7 mouse cellular contexts compared by ENCODE assay signal in genomic region chr17:47143898-47144297, GRCm38 (mm10).
A peak's percentile ranks its signal among the peaks of the same experiment; 100 is the strongest.
DNase-seq lines count a peak whose midpoint lies in the region; ATAC-seq and TF ChIP-seq lines count a peak whose summit lies in the region.

No protein-coding gene starts in this region.

- no peaks in the 10 kb centered on the region for H3K36me3 ChIP-seq in kidney, postnatal 0 days (ENCODE audit: insufficient read depth, low read length)
- peaks cover 16% of the 10 kb centered on the region for H3K36me3 ChIP-seq in embryonic facial prominence, embryonic 13.5 days
- H3K36me3 ChIP-seq in hindbrain, embryonic 14.5 days (replicated peaks; ENCODE audit: control insufficient read depth, insufficient read depth) = no peaks in the 10 kb centered on the region
- H3K36me3 ChIP-seq in neural tube, embryonic 12.5 days = no peaks in the 10 kb centered on the region

- no peak for DNase-seq in kidney, postnatal 0 days (ENCODE audit: low spot score)
- DNase-seq in kidney, adult 8-10 months = no peak
- DNase-seq in hindbrain, embryonic 14.5 days (ENCODE audit: low spot score) = no peak
- no peak for DNase-seq in layer of hippocampus, adult 9-10 months (ENCODE audit: low spot score)
- DNase-seq in retina, embryonic 14.5 days (ENCODE audit: low spot score) = no peak

- peak overlapping the region; percentile 82 for H3K4me2 ChIP-seq in kidney, postnatal 0 days (ENCODE audit: low read length)
- peak overlapping the region; percentile 93 for H3K4me2 ChIP-seq in embryonic facial prominence, embryonic 13.5 days
- H3K4me2 ChIP-seq in hindbrain, embryonic 14.5 days (replicated peaks) = peak overlapping the region; percentile 96
- H3K4me2 ChIP-seq in neural tube, embryonic 12.5 days (replicated peaks) = peak overlapping the region; percentile 84

- no peaks in the 10 kb centered on the region for H3K27me3 ChIP-seq in kidney, postnatal 0 days (ENCODE audit: insufficient read depth, low read length)
- no peaks in the 10 kb centered on the region for H3K27me3 ChIP-seq in embryonic facial prominence, embryonic 13.5 days
- H3K27me3 ChIP-seq in hindbrain, embryonic 14.5 days (ENCODE audit: control insufficient read depth, insufficient read depth, low read length) = no peaks in the 10 kb centered on the region
- H3K27me3 ChIP-seq in neural tube, embryonic 12.5 days (replicated peaks) = no peaks in the 10 kb centered on the region

- ATAC-seq in kidney, postnatal 0 days (replicated peaks; ENCODE audit: low FRiP score, low read depth) = no peak
- no peak for ATAC-seq in embryonic facial prominence, embryonic 13.5 days (ENCODE audit: insufficient number of reproducible peaks, insufficient read depth, low FRiP score, low TSS enrichment, low read depth)
- no peak for ATAC-seq in hindbrain, embryonic 14.5 days (ENCODE audit: low FRiP score)
- ATAC-seq in neural tube, embryonic 12.5 days (ENCODE audit: low FRiP score, low read depth) = no peak

- no peak overlapping the region for H3K4me3 ChIP-seq in kidney, postnatal 0 days (replicated peaks; ENCODE audit: low read depth, low read length)
- H3K4me3 ChIP-seq in embryonic facial prominence, embryonic 13.5 days = peak overlapping the region; percentile 6; the same call in 1 of the 2 replicates
- H3K4me3 ChIP-seq in hindbrain, embryonic 14.5 days (replicated peaks; ENCODE audit: low read length) = peak overlapping the region; percentile 71
- 0 out of 2 replicates have a peak overlapping the region, but pooled peaks have one; percentile 5 for H3K4me3 ChIP-seq in neural tube, embryonic 12.5 days

- H3K27ac ChIP-seq in kidney, postnatal 0 days = no peak overlapping the region
- no peak overlapping the region for H3K27ac ChIP-seq in embryonic facial prominence, embryonic 13.5 days
- peak overlapping the region; percentile 47; the same call in 1 of the 2 replicates for H3K27ac ChIP-seq in hindbrain, embryonic 14.5 days
- no peak overlapping the region for H3K27ac ChIP-seq in neural tube, embryonic 12.5 days

- no peak for TF ChIP-seq CTCF in kidney, postnatal 0 days (IDR thresholded peaks at IDR 0.05; ENCODE audit: low read depth)

- WGBS in kidney, postnatal 0 days = 44% methylated on average over 7 of the region's 7 CpGs
- 67% methylated on average over 7 of the region's 7 CpGs for WGBS in embryonic facial prominence, embryonic 13.5 days
- 47% methylated on average over 7 of the region's 7 CpGs for WGBS in hindbrain, embryonic 14.5 days
- WGBS in neural tube, embryonic 12.5 days = 63% methylated on average over 7 of the region's 7 CpGs

- no peaks in the 10 kb centered on the region for H3K9me3 ChIP-seq in kidney, postnatal 0 days (replicated peaks; ENCODE audit: low read length)
- H3K9me3 ChIP-seq in embryonic facial prominence, embryonic 13.5 days = no peaks in the 10 kb centered on the region
- H3K9me3 ChIP-seq in hindbrain, embryonic 14.5 days (ENCODE audit: control insufficient read depth, low read length) = no peaks in the 10 kb centered on the region
- no peaks in the 10 kb centered on the region for H3K9me3 ChIP-seq in neural tube, embryonic 12.5 days

- no peak overlapping the region for H3K9ac ChIP-seq in kidney, postnatal 0 days (ENCODE audit: low read depth, low read length)
- H3K9ac ChIP-seq in embryonic facial prominence, embryonic 13.5 days = no peak overlapping the region
- H3K9ac ChIP-seq in hindbrain, embryonic 14.5 days = peak overlapping the region; percentile 96
- no peak overlapping the region for H3K9ac ChIP-seq in neural tube, embryonic 12.5 days

- H3K4me1 ChIP-seq in kidney, postnatal 0 days (replicated peaks; ENCODE audit: insufficient read depth, low read length) = peaks cover 23% of the 10 kb centered on the region
- peaks cover 59% of the 10 kb centered on the region for H3K4me1 ChIP-seq in embryonic facial prominence, embryonic 13.5 days
- H3K4me1 ChIP-seq in hindbrain, embryonic 14.5 days (replicated peaks; ENCODE audit: control insufficient read depth, insufficient read depth, low read length) = peaks cover 34% of the 10 kb centered on the region
- H3K4me1 ChIP-seq in neural tube, embryonic 12.5 days = peaks cover 38% of the 10 kb centered on the region
